Mouse (Mus musculus) liver, embryonic 14.5 days (tissue): Measurements from ENCODE around the gene Mcemp1. TPM values are rescaled to one million over a fixed set of nuclear protein-coding genes. Genes with fewer than 3 reads are reported as not detected.
A peak's percentile ranks its signal among the peaks of the same experiment; 100 is the strongest.

Experiments used
- ATAC-seq: fragments of 200-750 bp; cut with Nextera tagmentation; 2 replicates; pipeline ENCODE4 v1.8.0; 2017; ENCODE audit warnings: moderate number of reproducible peaks, mild to moderate bottlenecking, moderate library complexity; ENCODE audit not compliant: insufficient read depth
- DNase-seq, 3 experiments: peaks; one replicate each; pipeline ENCODE4 v3.0.0-alpha.2; 2012 to 2013; ENCODE audit warnings: low read depth in 3 of 3, low spot score in 3 of 3
- H3K27ac ChIP-seq: fragments of 300-500 bp; sonication (generic); 2 replicates; pipeline ENCODE4 v1.5.1; 2014; ENCODE audit warnings: moderate library complexity, mild to moderate bottlenecking, control low read depth, inconsistent platforms
- H3K27me3 ChIP-seq: fragments of 300-500 bp; sonication (generic); 2 replicates; pipeline ENCODE4 v1.6.1; 2014; ENCODE audit warnings: mild to moderate bottlenecking, low read length, moderate library complexity; ENCODE audit not compliant: control insufficient read depth, insufficient read depth
- H3K36me3 ChIP-seq: fragments of 300-500 bp; sonication (generic); replicated peaks from 2 replicates; pipeline ENCODE4 v1.6.1; 2014; ENCODE audit warnings: low read depth; ENCODE audit not compliant: control insufficient read depth, insufficient read depth
- H3K4me1 ChIP-seq, 2 experiments: fragments of 200-500 bp in 1 of 2; fragments of 300-500 bp in 1 of 2; sonication (generic) in 1 of 2; replicated peaks; 2 replicates each; pipeline ENCODE4 v1.6.1; 2012 to 2014; ENCODE audit warnings: antibody characterized with exemption in 1 of 2, inconsistent platforms in 1 of 2, low read length in 1 of 2; ENCODE audit not compliant: control insufficient read depth in 2 of 2, insufficient read depth in 2 of 2
- H3K4me2 ChIP-seq: fragments of 300-500 bp; sonication (generic); 2 replicates; pipeline ENCODE4 v1.6.1; 2014; ENCODE audit warnings: low read depth, mild to moderate bottlenecking, control low read depth, moderate library complexity
- H3K4me3 ChIP-seq, 2 experiments: fragments of 200-500 bp in 1 of 2; fragments of 300-500 bp in 1 of 2; sonication (generic) in 1 of 2; 2 replicates each; pipeline ENCODE4 v1.5.1; 2012 to 2014; ENCODE audit warnings: low read depth in 2 of 2, low read length in 2 of 2, mild to moderate bottlenecking in 2 of 2, control low read depth in 1 of 2, inconsistent platforms in 1 of 2, moderate library complexity in 1 of 2; ENCODE audit not compliant: insufficient read depth in 1 of 2
- H3K9ac ChIP-seq: fragments of 300-500 bp; sonication (generic); replicated peaks from 2 replicates; pipeline ENCODE4 v1.6.1; 2014; ENCODE audit warnings: mild to moderate bottlenecking, control low read depth, moderate library complexity
- H3K9me3 ChIP-seq: fragments of 300-500 bp; sonication (generic); 2 replicates; pipeline ENCODE4 v1.6.1; 2016; ENCODE audit warnings: low read length, mixed read lengths; ENCODE audit not compliant: control insufficient read depth
- CTCF ChIP-seq: IDR thresholded peaks from 2 replicates; pipeline ENCODE4 v1.5.1; 2016; ENCODE audit warnings: antibody characterized with exemption, low read depth, control low read depth
- EP300 ChIP-seq: IDR thresholded peaks from 2 replicates; pipeline ENCODE4 v1.6.1; 2016; ENCODE audit warnings: antibody characterized with exemption, low read depth
- WGBS: fragments of 180-500 bp; shearing (Covaris S2); extraction: QIAGEN DNeasy Blood & Tissue Kit; methylation state at CpG from one replicate; pipeline ENCODE4 v1.1.7; 2014; ENCODE audit not compliant: insufficient replicate concordance; 5-methylcytosine and 5-hydroxymethylcytosine counted together
- polyA plus RNA-seq, 2 experiments: library from polyadenylated mRNA; depleted of rRNA in 1 of 2; stranded (reverse) in 1 of 2; unstranded in 1 of 2; fragments of >200 nt; fragmentation: Nextera tagmentation in 1 of 2; extraction: Ambion mirVana in 1 of 2; gene quantifications; 2 replicates each; pipeline versions ENCODE4 v1.2.1 to v1.2.3; 2012 to 2014

The Mcemp1 gene
- polyA plus RNA-seq, 2 experiments: 1.9 to 3.7 TPM

DNA sequence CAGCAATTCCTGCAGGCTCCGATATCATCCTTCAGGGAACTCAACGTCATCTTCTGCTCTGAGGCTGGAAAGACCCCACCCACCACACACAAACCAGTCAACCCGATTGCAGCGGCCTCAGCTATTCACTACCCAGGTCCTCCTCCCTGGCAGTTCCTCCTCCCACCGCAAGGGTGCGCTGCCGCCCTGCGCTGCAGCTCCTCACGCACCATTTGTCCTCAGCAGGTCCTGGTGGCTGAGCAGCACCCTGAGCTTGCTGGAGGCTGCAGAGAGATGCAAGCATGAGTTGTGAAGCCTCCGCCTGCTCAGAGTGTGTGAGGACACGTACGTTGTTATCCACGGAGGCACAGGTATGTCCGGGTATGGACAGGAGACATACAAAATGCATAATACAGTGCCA, 53.0 kb downstream of the Mcemp1 start:
- no peak overlapping the region for H3K4me3 ChIP-seq
- DNase-seq: peak in 2 of 3 experiments; percentile 29 to 39
- H3K4me1 ChIP-seq: peaks cover 0 to 5% of the 10 kb centered on the region in 2 experiments; a peak in 2 of 4 replicates
- H3K9me3 ChIP-seq: no peaks in the 10 kb centered on the region
- H3K9ac ChIP-seq: no peak overlapping the region
- no peaks in the 10 kb centered on the region for H3K36me3 ChIP-seq
- no peaks in the 10 kb centered on the region for H3K27me3 ChIP-seq
- WGBS: 9% methylated on average over 14 of the region's 14 CpGs
- ATAC-seq: peak; percentile 57
- H3K4me2 ChIP-seq: no peak overlapping the region
- no peak overlapping the region for H3K27ac ChIP-seq
- TF ChIP-seq EP300: no peak
- peak; percentile 100 for TF ChIP-seq CTCF

Other genes starting within 250 kb of the Mcemp1 start
- 2.5 and 3.1 TPM in 2 replicates for gene Pex11g, start 198.1 kb upstream of the Mcemp1 start, polyA plus RNA-seq (2012; rRNA removed)
- gene Pex11g, start 198.1 kb upstream of the Mcemp1 start, polyA plus RNA-seq (2014; fragmentation: Nextera tagmentation; extraction: Ambion mirVana): 2.7 and 3.5 TPM in 2 replicates
- 0.05 TPM in 1 of 2 replicates, not detected in the other for gene Tex45, start 194.9 kb upstream of the Mcemp1 start, polyA plus RNA-seq (2012; rRNA removed)
- gene Tex45, start 194.9 kb upstream of the Mcemp1 start, polyA plus RNA-seq (2014; fragmentation: Nextera tagmentation; extraction: Ambion mirVana): 0.10 TPM in 1 of 2 replicates, not detected in the other
- gene Zfp358, start 172.6 kb upstream of the Mcemp1 start, polyA plus RNA-seq (2012; rRNA removed): 4.8 and 6.8 TPM in 2 replicates
- 1.7 and 2.0 TPM in 2 replicates for gene Zfp358, start 172.6 kb upstream of the Mcemp1 start, polyA plus RNA-seq (2014; fragmentation: Nextera tagmentation; extraction: Ambion mirVana)
- 26.1 and 31.6 TPM in 2 replicates for gene Mcoln1, start 165.3 kb upstream of the Mcemp1 start, polyA plus RNA-seq (2012; rRNA removed)
- gene Mcoln1, start 165.3 kb upstream of the Mcemp1 start, polyA plus RNA-seq (2014; fragmentation: Nextera tagmentation; extraction: Ambion mirVana): 12.6 and 13.8 TPM in 2 replicates
- gene Pnpla6, start 150.4 kb upstream of the Mcemp1 start, polyA plus RNA-seq (2012; rRNA removed): 12.1 and 14.2 TPM in 2 replicates
- 6.5 and 9.6 TPM in 2 replicates for gene Pnpla6, start 150.4 kb upstream of the Mcemp1 start, polyA plus RNA-seq (2014; fragmentation: Nextera tagmentation; extraction: Ambion mirVana)
- gene C330021F23Rik, start 97.8 kb upstream of the Mcemp1 start, polyA plus RNA-seq (2012; rRNA removed): 2.7 and 3.0 TPM in 2 replicates
- 2.5 and 4.0 TPM in 2 replicates for gene C330021F23Rik, start 97.8 kb upstream of the Mcemp1 start, polyA plus RNA-seq (2014; fragmentation: Nextera tagmentation; extraction: Ambion mirVana)
- gene Camsap3, start 78.5 kb upstream of the Mcemp1 start, polyA plus RNA-seq (2012; rRNA removed): 1.8 and 2.2 TPM in 2 replicates
- gene Camsap3, start 78.5 kb upstream of the Mcemp1 start, polyA plus RNA-seq (2014; fragmentation: Nextera tagmentation; extraction: Ambion mirVana): 1.6 and 1.7 TPM in 2 replicates
- gene Xab2, start 44.4 kb upstream of the Mcemp1 start, polyA plus RNA-seq (2012; rRNA removed): 24.1 and 27.1 TPM in 2 replicates
- gene Xab2, start 44.4 kb upstream of the Mcemp1 start, polyA plus RNA-seq (2014; fragmentation: Nextera tagmentation; extraction: Ambion mirVana): 22.2 and 25.9 TPM in 2 replicates
- 7.9 and 32.5 TPM in 2 replicates for gene Pet100, start 44.2 kb upstream of the Mcemp1 start, polyA plus RNA-seq (2012; rRNA removed)
- 113 and 117 TPM in 2 replicates for gene Pet100, start 44.2 kb upstream of the Mcemp1 start, polyA plus RNA-seq (2014; fragmentation: Nextera tagmentation; extraction: Ambion mirVana)
- gene Pcp2, start 40.2 kb upstream of the Mcemp1 start, polyA plus RNA-seq (2012; rRNA removed): not detected in 2 replicates
- 0.19 TPM in 1 of 2 replicates, not detected in the other for gene Pcp2, start 40.2 kb upstream of the Mcemp1 start, polyA plus RNA-seq (2014; fragmentation: Nextera tagmentation; extraction: Ambion mirVana)
- gene Stxbp2, start 34.8 kb upstream of the Mcemp1 start, polyA plus RNA-seq (2012; rRNA removed): 55.5 and 61.7 TPM in 2 replicates
- 37.7 and 44.6 TPM in 2 replicates for gene Stxbp2, start 34.8 kb upstream of the Mcemp1 start, polyA plus RNA-seq (2014; fragmentation: Nextera tagmentation; extraction: Ambion mirVana)
- not detected in 2 replicates for gene Retn, start 10.0 kb upstream of the Mcemp1 start, polyA plus RNA-seq (2012; rRNA removed)
- gene Retn, start 10.0 kb upstream of the Mcemp1 start, polyA plus RNA-seq (2014; fragmentation: Nextera tagmentation; extraction: Ambion mirVana): not detected in 2 replicates
- 0.90 and 1.4 TPM in 2 replicates for gene Fcor, start 6.6 kb downstream of the Mcemp1 start, polyA plus RNA-seq (2012; rRNA removed)
- gene Fcor, start 6.6 kb downstream of the Mcemp1 start, polyA plus RNA-seq (2014; fragmentation: Nextera tagmentation; extraction: Ambion mirVana): 3.1 and 3.5 TPM in 2 replicates
- 11.0 and 13.1 TPM in 2 replicates for gene Trappc5, start 10.5 kb downstream of the Mcemp1 start, polyA plus RNA-seq (2012; rRNA removed)
- gene Trappc5, start 10.5 kb downstream of the Mcemp1 start, polyA plus RNA-seq (2014; fragmentation: Nextera tagmentation; extraction: Ambion mirVana): 11.5 and 12.1 TPM in 2 replicates
- 0.01 TPM in 1 of 2 replicates, not detected in the other for gene Fcer2a, start 28.4 kb downstream of the Mcemp1 start, polyA plus RNA-seq (2012; rRNA removed)
- 0.05 TPM in 1 of 2 replicates, not detected in the other for gene Fcer2a, start 28.4 kb downstream of the Mcemp1 start, polyA plus RNA-seq (2014; fragmentation: Nextera tagmentation; extraction: Ambion mirVana)
- gene Clec4g, start 54.9 kb downstream of the Mcemp1 start, polyA plus RNA-seq (2012; rRNA removed): 2.8 and 3.5 TPM in 2 replicates
- 3.6 and 4.2 TPM in 2 replicates for gene Clec4g, start 54.9 kb downstream of the Mcemp1 start, polyA plus RNA-seq (2014; fragmentation: Nextera tagmentation; extraction: Ambion mirVana)
- 0.04 and 0.11 TPM in 2 replicates for gene Cd209a, start 83.2 kb downstream of the Mcemp1 start, polyA plus RNA-seq (2012; rRNA removed)
- gene Cd209a, start 83.2 kb downstream of the Mcemp1 start, polyA plus RNA-seq (2014; fragmentation: Nextera tagmentation; extraction: Ambion mirVana): 0.21 TPM in 1 of 2 replicates, not detected in the other
- gene Cd209e, start 188.6 kb downstream of the Mcemp1 start, polyA plus RNA-seq (2012; rRNA removed): not detected in 2 replicates
- not detected in 2 replicates for gene Cd209e, start 188.6 kb downstream of the Mcemp1 start, polyA plus RNA-seq (2014; fragmentation: Nextera tagmentation; extraction: Ambion mirVana)
- gene Cd209d, start 212.8 kb downstream of the Mcemp1 start, polyA plus RNA-seq (2012; rRNA removed): not detected in 2 replicates
- not detected in 2 replicates for gene Cd209d, start 212.8 kb downstream of the Mcemp1 start, polyA plus RNA-seq (2014; fragmentation: Nextera tagmentation; extraction: Ambion mirVana)